29 mouse cellular contexts compared by ENCODE assay signal in the genomic region with DNA sequence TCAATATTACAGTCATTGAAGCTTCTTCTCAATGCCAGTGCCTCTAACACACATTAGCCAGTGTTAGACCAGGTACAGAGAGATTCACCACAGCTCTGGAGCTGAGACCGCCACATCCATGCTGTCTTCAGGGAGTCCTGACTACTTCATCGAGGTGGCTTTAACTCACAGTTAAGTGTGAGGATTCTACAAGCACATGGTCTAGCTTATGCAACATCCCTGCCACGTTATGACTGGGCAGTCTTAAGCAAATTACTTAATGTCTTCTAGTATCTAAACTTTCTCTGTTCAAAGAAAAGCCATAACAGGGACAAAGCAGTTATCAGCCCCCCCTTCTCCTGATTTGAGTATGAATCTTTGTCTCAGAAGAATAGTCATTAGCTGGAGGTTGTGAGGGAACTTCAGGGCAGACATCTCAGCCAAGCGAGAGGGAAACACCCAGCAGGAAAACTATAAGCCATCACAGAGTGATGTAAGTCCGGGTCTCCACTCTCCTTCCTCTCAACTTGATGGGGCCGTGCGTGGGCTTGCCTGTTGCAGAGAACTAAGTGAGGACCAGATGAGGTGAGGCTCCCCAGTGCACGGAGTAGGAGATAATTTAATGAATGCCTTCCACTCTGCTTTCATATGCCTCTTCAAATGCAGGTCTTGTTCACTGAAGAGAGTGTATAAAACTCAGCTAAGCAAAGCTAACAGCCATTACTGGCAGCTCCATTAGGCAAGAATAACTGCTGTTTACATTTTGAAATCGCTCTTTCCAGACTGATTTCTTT. TPM values are rescaled to one million over a fixed set of nuclear protein-coding genes. Genes with fewer than 3 reads are reported as not detected.
DNase-seq lines count a peak whose midpoint lies in the region; ATAC-seq and TF ChIP-seq lines count a peak whose summit lies in the region.
"Had no signal": no experiment of that assay in that cellular context is flagged by ENCODE, and none has a peak within 500 bp of the region (broad histone marks: within the 10 kb centered on the region; RNA-seq: fewer than 3 reads in every experiment).

No protein-coding gene starts in this region.

- 69% methylated on average over 9 of the region's 9 CpGs for WGBS in limb, embryonic 12.5 days
- 76% methylated on average over 9 of the region's 9 CpGs for WGBS in limb, embryonic 10.5 days
- 47% methylated on average over 9 of the region's 9 CpGs for WGBS in stomach, embryonic 14.5 days
- WGBS in stomach, postnatal 0 days, result 34% methylated on average over 9 of the region's 9 CpGs
- WGBS in hindbrain, embryonic 10.5 days, result 70% methylated on average over 9 of the region's 9 CpGs

- H3K9me3 ChIP-seq in limb, embryonic 12.5 days, result no peaks in the 10 kb centered on the region
- H3K9me3 ChIP-seq in limb, embryonic 10.5 days (replicated peaks), result no peaks in the 10 kb centered on the region
- no peaks in the 10 kb centered on the region for H3K9me3 ChIP-seq in stomach, embryonic 14.5 days (ENCODE audit: control insufficient read depth, low read depth, low read length)
- H3K9me3 ChIP-seq in stomach, postnatal 0 days (ENCODE audit: control insufficient read depth, low read length), result no peaks in the 10 kb centered on the region
- H3K9me3 ChIP-seq in hindbrain, embryonic 10.5 days, result no peaks in the 10 kb centered on the region
- H3K9me3 ChIP-seq: embryonic facial prominence, embryonic 12.5 days; heart, embryonic 13.5 days; kidney, embryonic 15.5 days; liver, embryonic 13.5 days; neural tube, embryonic 12.5 days had no signal

- peaks cover 7% of the 10 kb centered on the region for H3K4me1 ChIP-seq in limb, embryonic 12.5 days (replicated peaks)
- H3K4me1 ChIP-seq in limb, embryonic 10.5 days, result no peaks in the 10 kb centered on the region
- H3K4me1 ChIP-seq in stomach, embryonic 14.5 days (ENCODE audit: control insufficient read depth, insufficient read depth, low read length), result peaks cover 3% of the 10 kb centered on the region; the same call in 1 of the 2 replicates
- no peaks in the 10 kb centered on the region for H3K4me1 ChIP-seq in stomach, postnatal 0 days (replicated peaks; ENCODE audit: control insufficient read depth, insufficient read depth)
- H3K4me1 ChIP-seq in hindbrain, embryonic 10.5 days (replicated peaks), result no peaks in the 10 kb centered on the region
- H3K4me1 ChIP-seq: kidney, embryonic 15.5 days; neural tube, embryonic 12.5 days had no signal

- no peak for TF ChIP-seq CTCF in stomach, postnatal 0 days (IDR thresholded peaks at IDR 0.05; ENCODE audit: low read depth)

- no peak overlapping the region for H3K9ac ChIP-seq in limb, embryonic 12.5 days (replicated peaks)
- H3K9ac ChIP-seq in stomach, embryonic 14.5 days (replicated peaks; ENCODE audit: low read depth, low read length), result no peak overlapping the region
- H3K9ac ChIP-seq in stomach, postnatal 0 days (ENCODE audit: low read length), result no peak overlapping the region
- H3K9ac ChIP-seq: embryonic facial prominence, embryonic 12.5 days; heart, embryonic 13.5 days; kidney, embryonic 15.5 days; liver, embryonic 13.5 days; neural tube, embryonic 12.5 days had no signal

- no peak overlapping the region for H3K4me3 ChIP-seq in limb, embryonic 12.5 days (replicated peaks)
- no peak overlapping the region for H3K4me3 ChIP-seq in limb, embryonic 10.5 days
- no peak overlapping the region for H3K4me3 ChIP-seq in stomach, embryonic 14.5 days (ENCODE audit: low read depth, low read length)
- no peak overlapping the region for H3K4me3 ChIP-seq in stomach, postnatal 0 days (ENCODE audit: low read depth, low read length)
- no peak overlapping the region for H3K4me3 ChIP-seq in hindbrain, embryonic 10.5 days
- H3K4me3 ChIP-seq: embryonic facial prominence, embryonic 12.5 days; heart, adult 2 months; heart, embryonic 13.5 days; kidney, embryonic 15.5 days; liver, embryonic 13.5 days; myocyte; neural tube, embryonic 12.5 days had no signal

- peak overlapping the region; percentile 42; the same call in 1 of the 2 replicates for H3K27ac ChIP-seq in limb, embryonic 12.5 days
- no peak overlapping the region for H3K27ac ChIP-seq in limb, embryonic 10.5 days
- H3K27ac ChIP-seq in stomach, embryonic 14.5 days (ENCODE audit: low read length), result peak overlapping the region; percentile 34; the same call in 1 of the 2 replicates
- no peak overlapping the region for H3K27ac ChIP-seq in stomach, postnatal 0 days (replicated peaks)
- H3K27ac ChIP-seq in hindbrain, embryonic 10.5 days, result no peak overlapping the region
- H3K27ac ChIP-seq: embryonic facial prominence, embryonic 12.5 days; heart, adult 2 months; heart, embryonic 13.5 days; kidney, embryonic 15.5 days; liver, embryonic 13.5 days; neural tube, embryonic 12.5 days had no signal

- ATAC-seq in limb, embryonic 12.5 days (ENCODE audit: insufficient number of reproducible peaks, insufficient read depth, low FRiP score, low TSS enrichment, low read depth), result no peak
- ATAC-seq in stomach, embryonic 14.5 days (ENCODE audit: insufficient number of reproducible peaks, insufficient read depth, low FRiP score, low read depth), result no peak; the same call in 1 of the 2 replicates
- no peak for ATAC-seq in stomach, postnatal 0 days (ENCODE audit: low FRiP score, low TSS enrichment)
- ATAC-seq in megakaryocyte progenitor cell, adult 5-6 weeks (replicated peaks; ENCODE audit: poor library complexity), result peak; percentile 61
- ATAC-seq: forebrain, embryonic 14.5 days; hindbrain, embryonic 16.5 days; midbrain, embryonic 16.5 days had no signal

- no peaks in the 10 kb centered on the region for H3K27me3 ChIP-seq in limb, embryonic 12.5 days
- H3K27me3 ChIP-seq in limb, embryonic 10.5 days (ENCODE audit: low read depth, poor library complexity, severe bottlenecking), result no peaks in the 10 kb centered on the region
- H3K27me3 ChIP-seq in stomach, embryonic 14.5 days (ENCODE audit: control insufficient read depth, insufficient read depth, low read length), result no peaks in the 10 kb centered on the region
- no peaks in the 10 kb centered on the region for H3K27me3 ChIP-seq in stomach, postnatal 0 days (ENCODE audit: control insufficient read depth, insufficient read depth, low read length)
- no peaks in the 10 kb centered on the region for H3K27me3 ChIP-seq in hindbrain, embryonic 10.5 days (ENCODE audit: insufficient read depth, poor library complexity, severe bottlenecking)
- H3K27me3 ChIP-seq: embryonic facial prominence, embryonic 12.5 days; heart, embryonic 13.5 days; liver, embryonic 13.5 days; neural tube, embryonic 12.5 days had no signal

- no peak for DNase-seq in limb, embryonic 10.5 days (ENCODE audit: low spot score)
- no peak for DNase-seq in stomach, postnatal 0 days (ENCODE audit: low spot score)
- DNase-seq in hindbrain, embryonic 10.5 days (ENCODE audit: low spot score), result no peak
- no peak for DNase-seq in gastrocnemius, postnatal 36 days
- DNase-seq: adrenal gland, postnatal 14 days; cerebellum, adult 11 months; cerebellum, adult 9-10 months; embryo, embryonic 11 days; gastrocnemius, postnatal 14 days; heart, adult 2 months; kidney, adult 18-20 months; kidney, postnatal 25 days; liver, embryonic 13.5 days; lung, adult 2 months; lung, postnatal 4 days; right cerebral cortex, adult 18-20 months; spleen, adult 18-20 months; thymus, postnatal 14 days had no signal

- no peak overlapping the region for H3K4me2 ChIP-seq in limb, embryonic 12.5 days
- no peak overlapping the region for H3K4me2 ChIP-seq in stomach, embryonic 14.5 days (replicated peaks; ENCODE audit: low read depth, low read length)
- no peak overlapping the region for H3K4me2 ChIP-seq in stomach, postnatal 0 days (replicated peaks; ENCODE audit: low read depth)
- H3K4me2 ChIP-seq: embryonic facial prominence, embryonic 12.5 days; heart, embryonic 13.5 days; kidney, embryonic 15.5 days; liver, embryonic 13.5 days; neural tube, embryonic 12.5 days had no signal

- intact Hi-C loops in gastrocnemius, postnatal 36 days (cut with DNase I), result loop anchor here (5.0 to 10.0 kb wide), 2 partner anchors 231 to 263 kb away; no protein-coding TSS in a partner anchor

- no peak for TF ChIP-seq EP300 in stomach, postnatal 0 days (optimal IDR thresholded peaks at IDR 0.05)

- no peaks in the 10 kb centered on the region for H3K36me3 ChIP-seq in limb, embryonic 12.5 days
- no peaks in the 10 kb centered on the region for H3K36me3 ChIP-seq in limb, embryonic 10.5 days
- no peaks in the 10 kb centered on the region for H3K36me3 ChIP-seq in stomach, embryonic 14.5 days (ENCODE audit: control insufficient read depth, insufficient read depth, low read length)
- no peaks in the 10 kb centered on the region for H3K36me3 ChIP-seq in stomach, postnatal 0 days (ENCODE audit: control insufficient read depth, insufficient read depth, low read length)
- H3K36me3 ChIP-seq in hindbrain, embryonic 10.5 days, result no peaks in the 10 kb centered on the region
- H3K36me3 ChIP-seq: embryonic facial prominence, embryonic 12.5 days; heart, embryonic 13.5 days; kidney, embryonic 15.5 days; liver, embryonic 13.5 days; neural tube, embryonic 12.5 days had no signal

RNA-seq across cellular contexts. Expression of a gene that starts 28.7 kb away (rescaled TPM):
- polyA plus RNA-seq in limb, embryonic 12.5 days (2016; fragmentation: Nextera tagmentation; extraction: Ambion mirVana), result 0.09 and 0.24 TPM in 2 replicates
- 0.06 and 0.24 TPM in 2 replicates for polyA plus RNA-seq in limb, embryonic 10.5 days (2016; fragmentation: Nextera tagmentation; extraction: Ambion mirVana)
- 0.10 and 0.62 TPM in 2 replicates for polyA plus RNA-seq in stomach, embryonic 14.5 days (2014; fragmentation: Nextera tagmentation; extraction: Ambion mirVana)
- 0.21 and 0.28 TPM in 2 replicates for polyA plus RNA-seq in stomach, postnatal 0 days (2015; fragmentation: Nextera tagmentation; extraction: Ambion mirVana)
- total RNA-seq in megakaryocyte progenitor cell, adult 5-6 weeks (2015), result 0.59 and 0.62 TPM in 2 replicates
- 0.25 and 0.68 TPM in 2 replicates for total RNA-seq in megakaryocyte progenitor cell, adult 5-6 weeks (2017)
- polyA plus RNA-seq in hindbrain, embryonic 10.5 days (2016; fragmentation: Nextera tagmentation; extraction: Ambion mirVana), result 0.14 and 0.27 TPM in 2 replicates
- total RNA-seq in gastrocnemius, postnatal 36 days (2021), result 10 to 100 TPM; 36.5 to 39.6 TPM

RNA-seq across cellular contexts. Expression of a gene that starts 28.8 kb away (rescaled TPM):
- 35.4 and 40.4 TPM in 2 replicates for polyA plus RNA-seq in limb, embryonic 12.5 days (2016; fragmentation: Nextera tagmentation; extraction: Ambion mirVana)
- polyA plus RNA-seq in limb, embryonic 10.5 days (2016; fragmentation: Nextera tagmentation; extraction: Ambion mirVana), result 47.5 and 48.8 TPM in 2 replicates
- 55.4 and 59.2 TPM in 2 replicates for polyA plus RNA-seq in stomach, embryonic 14.5 days (2014; fragmentation: Nextera tagmentation; extraction: Ambion mirVana)
- 46.4 and 49.6 TPM in 2 replicates for polyA plus RNA-seq in stomach, postnatal 0 days (2015; fragmentation: Nextera tagmentation; extraction: Ambion mirVana)
- 1,007 and 1,094 TPM in 2 replicates for total RNA-seq in megakaryocyte progenitor cell, adult 5-6 weeks (2015)
- total RNA-seq in megakaryocyte progenitor cell, adult 5-6 weeks (2017), result 622 and 1,143 TPM in 2 replicates
- polyA plus RNA-seq in hindbrain, embryonic 10.5 days (2016; fragmentation: Nextera tagmentation; extraction: Ambion mirVana), result 44.2 and 46.8 TPM in 2 replicates
- total RNA-seq in gastrocnemius, postnatal 36 days (2021), result 1 to 10 TPM; 1.8 to 2.2 TPM

RNA-seq across cellular contexts. Expression of a gene that starts 28.9 kb away (rescaled TPM):
- 116 and 118 TPM in 2 replicates for polyA plus RNA-seq in limb, embryonic 12.5 days (2016; fragmentation: Nextera tagmentation; extraction: Ambion mirVana)
- polyA plus RNA-seq in limb, embryonic 10.5 days (2016; fragmentation: Nextera tagmentation; extraction: Ambion mirVana), result 137 and 138 TPM in 2 replicates
- polyA plus RNA-seq in stomach, embryonic 14.5 days (2014; fragmentation: Nextera tagmentation; extraction: Ambion mirVana), result 103 TPM in 2 replicates
- 44.1 and 46.8 TPM in 2 replicates for polyA plus RNA-seq in stomach, postnatal 0 days (2015; fragmentation: Nextera tagmentation; extraction: Ambion mirVana)
- 65.8 and 83.1 TPM in 2 replicates for total RNA-seq in megakaryocyte progenitor cell, adult 5-6 weeks (2015)
- total RNA-seq in megakaryocyte progenitor cell, adult 5-6 weeks (2017), result 172 TPM in 2 replicates
- polyA plus RNA-seq in hindbrain, embryonic 10.5 days (2016; fragmentation: Nextera tagmentation; extraction: Ambion mirVana), result 110 and 136 TPM in 2 replicates
- total RNA-seq in gastrocnemius, postnatal 36 days (2021), result 10 to 100 TPM; 11.5 to 12.0 TPM

RNA-seq across cellular contexts. Expression of a gene that starts 28.9 kb away (rescaled TPM):
- 8.2 and 8.4 TPM in 2 replicates for polyA plus RNA-seq in limb, embryonic 12.5 days (2016; fragmentation: Nextera tagmentation; extraction: Ambion mirVana)
- 9.0 and 10.7 TPM in 2 replicates for polyA plus RNA-seq in limb, embryonic 10.5 days (2016; fragmentation: Nextera tagmentation; extraction: Ambion mirVana)
- polyA plus RNA-seq in stomach, embryonic 14.5 days (2014; fragmentation: Nextera tagmentation; extraction: Ambion mirVana), result 4.8 and 6.8 TPM in 2 replicates
- polyA plus RNA-seq in stomach, postnatal 0 days (2015; fragmentation: Nextera tagmentation; extraction: Ambion mirVana), result 0.97 and 1.1 TPM in 2 replicates
- total RNA-seq in megakaryocyte progenitor cell, adult 5-6 weeks (2015), result 5.3 and 6.0 TPM in 2 replicates
- total RNA-seq in megakaryocyte progenitor cell, adult 5-6 weeks (2017), result 11.9 and 12.8 TPM in 2 replicates
- 8.8 and 10.5 TPM in 2 replicates for polyA plus RNA-seq in hindbrain, embryonic 10.5 days (2016; fragmentation: Nextera tagmentation; extraction: Ambion mirVana)
- 1 to 10 TPM in 1 of 2 experiments, under 1 TPM in 1; 0.72 to 1.0 TPM for total RNA-seq in gastrocnemius, postnatal 36 days (2021)

Comparison
In these comparisons a context has a peak if more than half of its experiments do, and no peak if none do; other contexts are left out.
1. H3K27ac ChIP-seq: peak in limb, embryonic 12.5 days (single experiment) and stomach, embryonic 14.5 days (single experiment); none in limb, embryonic 10.5 days (single experiment), stomach, postnatal 0 days (single experiment) and hindbrain, embryonic 10.5 days (single experiment).